Mouse (Mus musculus) layer of hippocampus, adult 8-10 months (tissue): Measurements from ENCODE around the gene Kng1. TPM values are rescaled to one million over a fixed set of nuclear protein-coding genes. Genes with fewer than 3 reads are reported as not detected.
"Not testable (repeated sequence)": the region's sequence is repeated elsewhere in the genome, so short reads cannot be mapped to it uniquely, and the experiment has no call there.

Source experiments
- DNase-seq, 2 experiments: peaks; one replicate each; pipeline ENCODE4 v3.0.0; 2022; ENCODE audit warnings: low spot score in 2 of 2
- total RNA-seq, 4 experiments: library from RNA; stranded (reverse); gene quantifications; 2 replicates each; pipeline ENCODE4 v1.2.4; 2022

Gene Kng1
- not detected for total RNA-seq

DNA sequence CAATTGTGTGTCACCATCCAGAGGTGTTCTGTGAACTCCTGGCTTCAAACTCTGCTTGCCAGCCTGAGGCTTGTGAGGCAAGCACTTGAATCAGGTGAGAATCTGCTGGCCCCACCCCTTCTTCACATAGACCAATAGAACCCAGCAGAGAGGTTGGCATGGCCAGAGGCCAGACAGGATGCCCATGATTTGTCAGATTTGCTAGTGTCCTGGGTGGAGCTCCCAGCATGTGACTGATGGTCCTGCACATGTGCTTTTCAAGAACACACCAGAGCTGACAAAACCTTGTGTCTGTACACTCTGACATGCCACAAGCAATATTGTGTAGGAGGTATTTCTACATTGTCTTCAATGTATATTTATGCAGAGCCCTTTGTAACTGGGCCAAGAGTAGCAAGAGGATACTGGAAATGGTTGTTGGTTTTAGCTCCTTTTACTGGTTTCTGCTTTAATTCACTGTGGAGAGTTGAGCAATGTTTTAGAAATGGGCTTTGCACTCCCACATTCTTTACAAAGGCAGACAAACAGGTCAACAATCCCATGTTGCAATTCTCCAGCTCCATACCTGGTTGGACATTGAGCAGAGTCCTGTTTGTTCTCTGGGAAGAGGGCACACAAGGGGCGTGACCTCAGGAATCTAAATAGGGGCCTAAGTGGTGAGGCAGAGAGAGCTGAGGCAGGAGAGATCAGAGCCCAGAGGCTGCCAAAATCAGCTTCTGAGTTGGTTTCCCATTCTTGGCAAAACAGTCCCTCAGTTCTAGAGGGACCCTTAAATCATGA lies at the start of gene Kng1:
Gene Kng1 (plus strand): TSS at position 198 of the 780 bp plus-strand sequence.
- DNase-seq: not testable (repeated sequence)

DNA sequence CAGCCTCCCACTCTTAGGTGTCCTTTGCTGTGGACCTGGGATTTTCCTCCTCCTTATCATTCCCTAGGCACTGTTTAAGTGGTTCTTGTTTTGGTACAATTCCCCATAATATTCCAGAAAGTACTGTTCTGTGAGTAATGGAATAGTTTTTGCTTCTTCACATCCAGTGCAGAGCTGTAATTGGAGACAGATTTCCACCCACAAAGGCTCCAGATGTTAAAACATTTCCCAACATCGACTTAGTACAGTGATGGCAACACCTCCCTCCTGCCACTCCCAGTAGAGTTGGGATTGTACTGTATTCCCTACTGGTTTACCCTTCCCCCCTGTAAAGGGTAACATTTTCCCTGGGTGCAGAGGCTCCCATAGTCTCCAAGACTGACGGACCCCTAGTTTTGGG lies 43.9 kb upstream of the Kng1 start:
- DNase-seq: not testable (repeated sequence)

GRCm38 (mm10) chr16:23014645-23015044 lies 43.0 kb upstream of the Kng1 start:
- DNase-seq: peak in 1 of 2 experiments; percentile 23

GRCm38 (mm10) chr16:23020571-23020970 lies 37.1 kb upstream of the Kng1 start:
- not testable (repeated sequence) for DNase-seq

GRCm38 (mm10) chr16:23025111-23025510 lies 32.6 kb upstream of the Kng1 start:
- no peak for DNase-seq

DNA sequence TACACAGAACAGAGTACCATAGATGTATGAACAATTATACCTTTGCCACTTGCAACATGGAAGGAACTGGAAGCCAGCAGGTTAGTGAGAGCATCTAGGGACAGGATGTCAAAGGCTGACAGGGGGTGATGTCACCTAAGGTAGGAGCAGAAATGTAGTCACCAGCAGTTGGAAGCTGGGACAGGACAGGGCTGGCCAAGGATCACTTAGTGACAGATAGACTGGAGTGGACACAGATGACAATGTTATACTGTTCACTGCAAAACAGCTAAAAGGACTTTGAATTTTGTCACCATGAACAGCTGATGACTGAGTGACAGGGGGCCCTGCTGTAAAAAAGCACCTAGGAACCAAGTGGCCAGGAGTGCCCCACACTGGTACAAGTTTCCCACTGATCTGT lies 31.1 kb upstream of the Kng1 start:
- no peak for DNase-seq

DNA sequence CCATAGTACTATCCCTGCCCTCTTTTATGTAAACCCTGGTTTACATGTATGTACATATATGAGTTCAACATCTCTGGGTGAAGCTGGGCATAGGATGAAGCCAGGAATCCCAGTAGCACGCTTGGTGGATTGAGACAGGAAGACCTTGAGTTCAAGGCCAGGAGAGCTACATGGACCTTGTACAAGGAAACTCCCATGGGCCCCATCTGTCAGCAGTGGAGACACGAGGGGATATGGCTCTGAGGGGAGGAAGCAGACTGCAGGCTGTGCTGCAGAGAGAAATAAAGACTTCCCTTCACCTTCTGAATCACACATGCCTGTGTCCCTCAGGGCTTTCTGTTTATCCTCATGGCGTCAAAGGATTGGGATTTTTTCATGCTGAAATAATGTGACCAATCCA lies 30.3 kb upstream of the Kng1 start:
- not testable (repeated sequence) for DNase-seq

- not testable (repeated sequence) for DNase-seq
These were observed 28.6 kb upstream of the Kng1 start, which contains the start of gene Kng2 for GRCm38 (mm10) chr16:23028966-23029600. Kng2 (minus strand) TSS chr16:23029482.

DNA sequence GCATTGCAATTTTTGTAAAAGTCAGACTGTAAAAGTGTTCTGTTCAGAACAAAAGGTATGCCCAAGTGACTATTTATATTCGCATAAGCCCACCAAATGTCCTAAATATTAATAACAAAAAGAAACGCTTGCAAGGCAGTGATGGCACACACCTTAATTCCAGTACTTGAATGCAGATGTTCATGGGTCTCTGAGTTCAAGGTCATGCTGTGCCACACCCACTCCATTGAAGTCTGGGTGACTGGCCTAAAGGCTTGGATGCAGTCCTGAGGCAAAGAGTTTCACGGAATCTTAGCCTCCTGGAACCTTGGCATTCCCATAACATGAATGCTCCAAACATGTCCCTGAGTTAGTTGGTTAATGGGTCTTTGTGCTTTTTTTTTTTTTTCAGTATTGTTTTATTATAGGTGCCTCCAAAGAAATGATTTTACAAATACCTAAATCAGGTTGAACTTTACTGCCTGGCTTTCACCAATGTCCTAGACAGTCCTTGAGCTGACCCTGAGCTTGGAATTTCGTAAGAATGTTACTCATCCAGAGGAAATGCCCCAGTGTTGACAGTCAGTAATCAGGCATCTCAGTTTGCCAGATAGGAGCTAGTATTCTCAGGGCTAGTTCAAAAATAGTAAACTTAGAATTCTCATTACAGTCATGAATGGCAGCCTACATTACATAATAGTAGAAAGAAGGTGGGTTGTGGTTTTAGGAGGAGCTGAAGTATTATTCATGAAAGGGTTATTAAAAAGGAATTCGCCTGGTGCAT lies 26.8 kb upstream of the Kng1 start:
- no peak for DNase-seq

DNA sequence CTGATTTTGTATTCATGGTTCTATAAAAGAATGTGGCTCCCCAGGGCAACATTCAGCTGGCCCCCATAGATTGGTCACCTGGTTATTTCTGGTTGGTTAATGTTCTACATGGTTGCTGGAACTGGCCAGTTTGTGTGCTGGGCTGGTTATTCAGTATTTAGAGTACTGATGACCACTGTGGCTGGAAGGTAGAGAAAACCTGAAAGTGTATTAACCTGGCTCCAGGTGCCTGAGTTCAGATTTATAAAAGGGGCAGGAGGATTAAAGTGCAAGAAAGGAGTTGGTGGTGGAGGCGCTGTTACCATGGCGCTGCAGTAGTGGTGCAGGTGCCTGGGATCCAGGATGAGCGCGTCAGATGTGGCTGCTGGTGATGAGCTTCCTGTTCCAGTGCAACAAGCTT lies 24.0 kb upstream of the Kng1 start:
- DNase-seq: no peak

- no peak for DNase-seq
These were observed 19.9 kb upstream of the Kng1 start for GRCm38 (mm10) chr16:23037744-23038143.

DNA sequence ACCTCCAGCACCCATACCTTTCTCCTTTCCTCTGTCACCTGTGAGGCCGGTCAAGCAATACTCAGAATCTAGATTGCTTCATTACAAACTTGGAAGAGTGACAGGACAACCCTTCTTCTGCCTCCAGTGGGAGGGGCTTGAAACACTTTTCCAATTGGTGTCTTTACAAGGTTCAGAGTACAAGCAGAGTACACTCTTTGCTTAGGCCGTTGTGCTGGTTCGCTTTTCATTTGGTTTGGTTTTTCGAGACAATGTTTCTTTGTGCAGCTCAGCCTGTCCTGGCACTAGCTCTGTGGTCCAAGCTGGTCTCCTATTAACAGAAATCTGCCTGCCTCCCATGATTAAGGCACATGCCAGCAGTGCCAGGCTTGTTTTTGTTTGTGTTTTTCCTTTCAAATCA lies 18.4 kb upstream of the Kng1 start:
- DNase-seq: no peak

- DNase-seq: no peak
These were observed 16.8 kb upstream of the Kng1 start for GRCm38 (mm10) chr16:23040876-23041275.

DNA sequence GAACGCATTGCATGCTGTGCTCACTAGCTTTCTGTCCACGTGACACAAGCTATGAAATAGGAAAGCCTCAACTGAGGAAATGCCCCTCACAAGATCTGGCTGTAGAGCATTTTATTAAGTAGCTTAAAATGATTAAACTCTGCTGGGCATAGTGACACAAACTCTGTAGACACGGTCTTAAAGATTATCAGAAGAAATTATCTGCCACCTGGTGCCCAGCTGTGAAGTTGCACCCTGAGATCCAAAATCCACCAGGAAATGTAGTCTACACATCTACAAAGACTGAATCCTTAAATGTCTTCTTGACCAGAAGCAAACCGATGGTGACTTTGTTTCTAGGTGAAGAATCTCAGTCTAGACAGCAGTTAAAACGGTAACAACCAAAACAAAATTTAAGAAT lies 11.3 kb upstream of the Kng1 start:
- peak; percentile 5 to 31 for DNase-seq

DNA sequence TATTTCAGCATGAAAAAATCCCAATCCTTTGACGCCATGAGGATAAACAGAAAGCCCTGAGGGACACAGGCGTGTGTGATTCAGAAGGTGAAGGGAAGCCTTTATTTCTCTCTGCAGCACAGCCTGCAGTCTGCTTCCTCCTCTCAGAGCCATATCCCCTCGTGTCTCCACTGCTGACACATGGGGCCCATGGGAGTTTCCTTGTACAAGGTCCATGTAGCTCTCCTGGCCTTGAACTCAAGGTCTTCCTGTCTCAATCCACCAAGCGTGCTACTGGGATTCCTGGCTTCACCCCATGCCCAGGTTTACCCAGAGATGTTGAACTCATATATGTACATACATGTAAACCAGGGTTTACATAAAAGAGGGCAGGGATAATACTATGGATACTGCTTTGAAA lies 2.0 kb downstream of the Kng1 start:
- not testable (repeated sequence) for DNase-seq

DNA sequence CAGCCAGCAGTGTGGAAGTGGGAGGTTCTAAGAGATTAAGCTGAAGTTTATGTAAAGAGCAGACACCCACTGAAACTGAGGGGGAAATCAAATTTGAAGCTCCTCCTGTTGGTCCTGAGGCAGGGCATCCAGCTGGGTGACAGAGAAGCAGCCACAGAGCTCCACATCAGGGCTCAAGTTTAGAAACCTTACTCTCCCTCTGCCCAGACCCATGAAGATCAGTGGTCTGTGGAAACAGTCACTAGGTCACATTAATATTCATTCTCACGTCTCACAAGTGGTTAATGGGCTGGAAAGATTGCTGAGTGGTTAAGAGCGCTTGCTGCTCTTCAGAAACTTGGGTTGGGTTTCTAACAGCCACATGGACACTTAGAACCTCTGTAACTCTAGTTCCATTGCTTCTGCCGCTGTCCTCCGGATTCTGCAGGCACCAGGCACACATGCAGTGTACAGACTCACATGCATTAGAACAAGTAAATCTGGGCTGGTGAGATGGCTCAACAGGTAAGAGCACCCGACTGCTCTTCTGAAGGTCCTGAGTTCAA lies 3.2 kb downstream of the Kng1 start:
- DNase-seq: not testable (repeated sequence)

DNA sequence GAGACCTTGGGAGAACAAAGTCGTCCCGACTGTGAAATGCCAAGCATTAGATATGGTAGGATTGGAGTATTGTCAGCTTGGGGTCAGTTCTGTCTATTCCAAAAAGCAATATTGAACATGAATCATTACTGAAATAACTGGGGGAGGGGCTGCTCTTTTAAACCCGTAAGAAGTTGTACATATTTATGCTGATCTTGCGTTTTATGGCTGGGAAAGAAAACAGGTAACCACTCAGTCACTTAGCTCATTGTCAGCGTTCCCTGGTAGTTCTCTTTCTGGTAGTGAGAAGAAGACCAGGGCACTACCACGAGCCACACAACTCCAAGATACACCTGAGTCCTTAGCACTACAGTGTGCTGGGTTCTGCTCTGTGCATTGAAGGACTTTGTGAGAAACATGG lies 19.9 kb downstream of the Kng1 start:
- DNase-seq: not testable (repeated sequence)

- not testable (repeated sequence) for DNase-seq
These were observed 29.5 kb downstream of the Kng1 start for GRCm38 (mm10) chr16:23087159-23087558.

DNA sequence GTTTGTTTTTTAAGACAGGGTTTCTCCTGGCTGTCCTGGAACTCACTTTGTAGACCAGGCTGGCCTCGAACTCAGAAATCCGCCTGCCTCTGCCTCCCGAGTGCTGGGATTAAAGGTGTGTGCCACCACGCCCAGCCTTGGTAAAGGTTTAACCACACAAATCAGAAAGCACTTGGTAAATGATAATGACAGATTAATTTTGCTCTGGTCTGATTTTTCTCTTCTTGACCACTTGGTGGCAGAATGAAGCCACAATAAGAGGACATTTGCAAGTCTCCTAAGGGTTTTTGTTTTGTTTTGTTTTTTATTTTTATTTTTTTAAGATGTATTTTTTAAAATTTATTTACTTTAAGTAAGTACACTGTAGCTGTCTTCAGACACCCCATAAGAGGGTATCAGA lies 30.0 kb downstream of the Kng1 start:
- DNase-seq: not testable (repeated sequence)

GRCm38 (mm10) chr16:23088491-23088890 lies 30.8 kb downstream of the Kng1 start:
- not testable (repeated sequence) for DNase-seq

DNA sequence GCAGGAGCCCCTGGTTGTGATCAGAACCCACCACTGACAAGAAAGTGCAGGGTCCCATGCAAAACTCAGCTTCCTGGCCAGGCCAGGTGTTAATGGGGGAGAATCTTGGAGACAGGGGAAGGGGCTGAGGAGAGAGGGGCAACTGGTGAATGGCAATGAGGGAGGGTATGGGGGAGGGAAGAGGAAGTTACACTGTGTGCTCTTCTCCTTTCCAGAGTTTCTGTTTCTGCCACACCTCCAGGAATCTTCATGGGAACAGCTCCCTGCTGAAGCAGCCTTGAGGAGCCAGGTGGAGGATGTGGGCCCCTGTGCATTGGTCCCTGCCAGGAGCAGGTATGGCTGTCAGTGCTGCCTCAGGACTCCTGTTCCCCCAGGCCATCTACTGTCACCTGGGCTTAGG lies 33.7 kb downstream of the Kng1 start:
- not testable (repeated sequence) for DNase-seq
